In the genomic region with DNA sequence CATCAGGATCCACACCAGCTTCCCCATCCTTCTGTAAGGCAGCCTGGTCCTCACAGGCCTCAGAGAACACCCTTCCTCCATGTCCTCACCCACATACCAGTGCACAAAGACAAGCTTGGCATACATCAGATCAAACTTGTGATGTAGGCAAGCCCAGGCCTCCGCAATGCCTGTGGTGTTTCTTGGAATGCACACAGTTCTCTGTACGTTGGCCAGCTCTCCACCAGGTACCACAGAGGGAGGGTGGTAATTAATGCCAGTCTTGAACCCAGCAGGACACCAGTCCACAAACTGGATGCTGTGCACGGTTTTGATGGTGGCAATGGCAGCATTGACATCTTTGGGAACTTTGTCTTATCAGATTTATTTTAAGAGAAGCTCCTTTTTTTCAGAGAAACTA, we compare ENCODE assay signal across 19 mouse cellular contexts. TPM values are rescaled to one million over a fixed set of nuclear protein-coding genes. Genes with fewer than 3 reads are reported as not detected.
DNase-seq lines count a peak whose midpoint lies in the region; TF ChIP-seq lines count a peak whose summit lies in the region.
"Had no signal": no experiment of that assay in that cellular context is flagged by ENCODE, and none has a peak within 500 bp of the region (broad histone marks: within the 10 kb centered on the region; RNA-seq: fewer than 3 reads in every experiment).

No protein-coding gene starts in this region.

- no peaks in the 10 kb centered on the region for H3K9me3 ChIP-seq in hindbrain, embryonic 10.5 days
- H3K9me3 ChIP-seq: forebrain, embryonic 10.5 days; forebrain, embryonic 13.5 days; heart, embryonic 13.5 days; hindbrain, embryonic 12.5 days; hindbrain, embryonic 15.5 days had no signal

- peak; percentile 55 for DNase-seq in cerebellum, adult 11-12 months
- no peak for DNase-seq in cerebellum, postnatal 4 days (ENCODE audit: low spot score in 2 of 2)
- DNase-seq in cerebellum, adult 2 months, result peak; percentile 50 to 66
- DNase-seq in cerebellum, adult 9-10 months, result peak; percentile 65
- DNase-seq in cerebellum, postnatal 36 days, result peak; percentile 44
- DNase-seq in hindbrain, embryonic 10.5 days (ENCODE audit: low spot score), result no peak
- DNase-seq in gastrocnemius, postnatal 14 days, result no peak
- DNase-seq: adrenal gland, adult 8-10 months; heart, adult 11 months; heart, postnatal 14 days; heart, postnatal 4 days; kidney, adult 2 months had no signal

- WGBS in cerebellum, adult 2 months, result 16% methylated on average over 3 of the region's 3 CpGs
- WGBS in hindbrain, embryonic 10.5 days, result 81% methylated on average over 3 of the region's 3 CpGs

- TF ChIP-seq CTCF in cerebellum, adult 2 months (IDR thresholded peaks at IDR 0.05; ENCODE audit: borderline replicate concordance, insufficient read depth, low read depth, low read length), result no peak

- no peak for TF ChIP-seq POLR2A in cerebellum, adult 2 months (IDR thresholded peaks at IDR 0.05; ENCODE audit: borderline replicate concordance, insufficient read depth, low read length)

- H3K36me3 ChIP-seq in hindbrain, embryonic 10.5 days, result peaks cover 16% of the 10 kb centered on the region

- no peaks in the 10 kb centered on the region for H3K27me3 ChIP-seq in cerebellum, adult 2 months (ENCODE audit: control insufficient read depth, insufficient read depth, low read length)
- H3K27me3 ChIP-seq in hindbrain, embryonic 10.5 days (ENCODE audit: insufficient read depth, poor library complexity, severe bottlenecking), result no peaks in the 10 kb centered on the region
- H3K27me3 ChIP-seq: forebrain, embryonic 13.5 days; heart, embryonic 13.5 days; hindbrain, embryonic 12.5 days; hindbrain, embryonic 15.5 days had no signal

- H3K4me3 ChIP-seq in cerebellum, adult 2 months (replicated peaks; ENCODE audit: insufficient read depth, low read depth, low read length), result no peak overlapping the region
- H3K4me3 ChIP-seq in hindbrain, embryonic 10.5 days, result no peak overlapping the region
- H3K4me3 ChIP-seq: forebrain, embryonic 10.5 days; forebrain, embryonic 13.5 days; heart, embryonic 13.5 days; hindbrain, embryonic 12.5 days; hindbrain, embryonic 15.5 days had no signal

- H3K4me1 ChIP-seq in cerebellum, adult 2 months (ENCODE audit: control insufficient read depth, insufficient read depth, low read length), result peaks cover 34% of the 10 kb centered on the region
- H3K4me1 ChIP-seq in hindbrain, embryonic 10.5 days (replicated peaks), result peaks cover 41% of the 10 kb centered on the region

- no peak overlapping the region for H3K27ac ChIP-seq in cerebellum, adult 2 months (ENCODE audit: insufficient read depth, low read length)
- no peak overlapping the region for H3K27ac ChIP-seq in hindbrain, embryonic 10.5 days
- H3K27ac ChIP-seq: forebrain, embryonic 10.5 days; forebrain, embryonic 13.5 days; heart, embryonic 13.5 days; hindbrain, embryonic 12.5 days; hindbrain, embryonic 15.5 days; kidney, postnatal 0 days had no signal

- intact Hi-C loops in gastrocnemius, postnatal 14 days (cut with DNase I; ENCODE audit: low total_unique reads), result no loop called here

RNA-seq across cellular contexts. Expression of a gene that starts 56.0 kb away (rescaled TPM):
- polyA plus RNA-seq in cerebellum, adult 2 months (2012; rRNA removed), result 104 and 107 TPM in 2 replicates
- 30.6 and 34.1 TPM in 2 replicates for polyA plus RNA-seq in hindbrain, embryonic 10.5 days (2016; fragmentation: Nextera tagmentation; extraction: Ambion mirVana)
- 10 to 100 TPM; 13.3 to 17.8 TPM for total RNA-seq in gastrocnemius, postnatal 14 days (2021)
- total RNA-seq: MEL had no signal

Comparison
In these comparisons a context has a peak if more than half of its experiments do, and no peak if none do; other contexts are left out.
1. DNase-seq: peak in cerebellum, adult 11-12 months (single experiment), cerebellum, adult 2 months (2 of 2), cerebellum, adult 9-10 months (single experiment) and cerebellum, postnatal 36 days (2 of 2); none in cerebellum, postnatal 4 days (0 of 2), hindbrain, embryonic 10.5 days (single experiment) and gastrocnemius, postnatal 14 days (single experiment).